Mouse (Mus musculus) hindbrain, embryonic 12.5 days (tissue): ENCODE data around the gene Dct. TPM values are rescaled to one million over a fixed set of nuclear protein-coding genes. Genes with fewer than 3 reads are reported as not detected.
A peak's percentile ranks its signal among the peaks of the same experiment; 100 is the strongest.

Source experiments
- ATAC-seq: fragments of 200-750 bp; cut with Nextera tagmentation; 2 replicates; pipeline ENCODE4 v1.8.0; 2017; ENCODE audit warnings: moderate TSS enrichment; ENCODE audit not compliant: low FRiP score
- H3K27ac ChIP-seq: fragments of 300-500 bp; sonication (generic); 2 replicates; pipeline ENCODE4 v1.5.1; 2016; ENCODE audit warnings: mild to moderate bottlenecking
- H3K27me3 ChIP-seq: fragments of 300-500 bp; sonication (generic); 2 replicates; pipeline ENCODE4 v1.6.1; 2016; ENCODE audit warnings: mild to moderate bottlenecking
- H3K36me3 ChIP-seq: fragments of 300-500 bp; sonication (generic); 2 replicates; pipeline ENCODE4 v1.6.1; 2016; ENCODE audit warnings: mild to moderate bottlenecking
- H3K4me1 ChIP-seq: fragments of 300-500 bp; sonication (generic); 2 replicates; pipeline ENCODE4 v1.6.1; 2016
- H3K4me2 ChIP-seq: fragments of 300-500 bp; sonication (generic); replicated peaks from 2 replicates; pipeline ENCODE4 v1.6.1; 2016; ENCODE audit warnings: mild to moderate bottlenecking
- H3K4me3 ChIP-seq: fragments of 300-500 bp; sonication (generic); 2 replicates; pipeline ENCODE4 v1.5.1; 2016; ENCODE audit warnings: mild to moderate bottlenecking
- H3K9ac ChIP-seq: fragments of 300-500 bp; sonication (generic); 2 replicates; pipeline ENCODE4 v1.6.1; 2016; ENCODE audit warnings: mild to moderate bottlenecking, moderate library complexity
- H3K9me3 ChIP-seq: fragments of 300-500 bp; sonication (generic); replicated peaks from 2 replicates; pipeline ENCODE4 v1.6.1; 2016; ENCODE audit warnings: mild to moderate bottlenecking
- WGBS: fragments of 180-500 bp; shearing (Covaris S2); methylation state at CpG from one replicate; pipeline ENCODE4 v1.1.7; 2016; 5-methylcytosine and 5-hydroxymethylcytosine counted together
- polyA plus RNA-seq: library from polyadenylated mRNA; unstranded; fragments of >200 nt; fragmentation: Nextera tagmentation; extraction: Ambion mirVana; gene quantifications from 2 replicates; pipeline ENCODE4 v1.2.1, GENCODE M21; 2016

The Dct gene
- polyA plus RNA-seq, 1 experiment from 2014 or later, result 6.0 TPM

- Histone ChIP-seq H3K27me3 (peaks cover 5% of the 10 kb centered on the region; the same call in 1 of the 2 replicates), H3K9ac (no peak overlapping the region), H3K4me1 (no peaks in the 10 kb centered on the region), H3K36me3 (no peaks in the 10 kb centered on the region), H3K9me3 (no peaks in the 10 kb centered on the region), H3K27ac (no peak overlapping the region), H3K4me3 (no peak overlapping the region), H3K4me2 (no peak overlapping the region)
- WGBS, result 79% methylated on average over 7 of the region's 7 CpGs
- no peak for ATAC-seq
Observed at GRCm38 (mm10) chr14:118061766-118062432, 9.9 kb upstream of the Dct start.

- no peak for ATAC-seq
- Histone ChIP-seq H3K4me3 (no peak overlapping the region), H3K36me3 (no peaks in the 10 kb centered on the region), H3K27me3 (peaks cover 19% of the 10 kb centered on the region), H3K4me1 (no peaks in the 10 kb centered on the region), H3K27ac (no peak overlapping the region), H3K4me2 (no peak overlapping the region), H3K9me3 (no peaks in the 10 kb centered on the region), H3K9ac (no peak overlapping the region)
- 91% methylated on average over 4 of the region's 4 CpGs for WGBS
Observed at GRCm38 (mm10) chr14:118058581-118058886, 6.5 kb upstream of the Dct start.

- Histone ChIP-seq H3K4me2 (no peak overlapping the region), H3K9ac (no peak overlapping the region), H3K9me3 (no peaks in the 10 kb centered on the region), H3K27ac (no peak overlapping the region), H3K4me1 (no peaks in the 10 kb centered on the region), H3K27me3 (peaks cover 24% of the 10 kb centered on the region), H3K4me3 (no peak overlapping the region), H3K36me3 (no peaks in the 10 kb centered on the region)
- 89% methylated on average over 25 of the region's 25 CpGs for WGBS
- no peak for ATAC-seq
Observed at GRCm38 (mm10) chr14:118057696-118058580, 5.9 kb upstream of the Dct start.

- H3K27ac ChIP-seq, result no peak overlapping the region
- H3K4me1 ChIP-seq, result peaks cover 13% of the 10 kb centered on the region
- no peaks in the 10 kb centered on the region for H3K36me3 ChIP-seq
- WGBS, result 67% methylated on average over 11 of the region's 11 CpGs
- no peak overlapping the region for H3K9ac ChIP-seq
- ATAC-seq, result peak; percentile 47; the same call in 1 of the 2 replicates
- no peak overlapping the region for H3K4me2 ChIP-seq
- H3K9me3 ChIP-seq, result no peaks in the 10 kb centered on the region
- peaks cover 46% of the 10 kb centered on the region for H3K27me3 ChIP-seq
- no peak overlapping the region for H3K4me3 ChIP-seq
Observed at GRCm38 (mm10) chr14:118052770-118053169, 726 bp upstream of the Dct start.

GRCm38 (mm10) chr14:118051396-118051795 lies 648 bp downstream of the Dct start:
- ATAC-seq, result no peak; the same call in 1 of the 2 replicates
- Histone ChIP-seq H3K4me3 (no peak overlapping the region), H3K27me3 (peaks cover 41% of the 10 kb centered on the region), H3K4me2 (no peak overlapping the region), H3K27ac (no peak overlapping the region), H3K36me3 (no peaks in the 10 kb centered on the region), H3K9ac (no peak overlapping the region), H3K4me1 (peaks cover 13% of the 10 kb centered on the region), H3K9me3 (no peaks in the 10 kb centered on the region)
- 86% methylated on average over 11 of the region's 11 CpGs for WGBS

GRCm38 (mm10) chr14:118050990-118051389 lies 1.1 kb downstream of the Dct start:
- no peak for ATAC-seq

GRCm38 (mm10) chr14:118050431-118050830 lies 1.6 kb downstream of the Dct start:
- H3K9me3 ChIP-seq, result no peaks in the 10 kb centered on the region
- WGBS, result 64% methylated on average over 10 of the region's 10 CpGs
- H3K36me3 ChIP-seq, result no peaks in the 10 kb centered on the region
- H3K9ac ChIP-seq, result no peak overlapping the region
- peaks cover 13% of the 10 kb centered on the region for H3K4me1 ChIP-seq
- H3K27ac ChIP-seq, result no peak overlapping the region
- no peak overlapping the region for H3K4me2 ChIP-seq
- H3K4me3 ChIP-seq, result no peak overlapping the region
- no peak for ATAC-seq
- H3K27me3 ChIP-seq, result peaks cover 42% of the 10 kb centered on the region

More at GRCm38 (mm10) chr14:118050990-118051389, 1.1 kb downstream of the Dct start:
- Histone ChIP-seq H3K27me3 (peaks cover 39% of the 10 kb centered on the region), H3K4me1 (peaks cover 13% of the 10 kb centered on the region), H3K36me3 (no peaks in the 10 kb centered on the region), H3K27ac (no peak overlapping the region), H3K4me3 (no peak overlapping the region), H3K9me3 (no peaks in the 10 kb centered on the region), H3K9ac (no peak overlapping the region), H3K4me2 (no peak overlapping the region)
- 92% methylated on average over 12 of the region's 12 CpGs for WGBS

- Histone ChIP-seq H3K4me2 (no peak overlapping the region), H3K27ac (no peak overlapping the region), H3K9ac (no peak overlapping the region), H3K36me3 (no peaks in the 10 kb centered on the region), H3K4me1 (peaks cover 13% of the 10 kb centered on the region), H3K4me3 (no peak overlapping the region), H3K27me3 (peaks cover 43% of the 10 kb centered on the region), H3K9me3 (no peaks in the 10 kb centered on the region)
- 58% methylated on average over 12 of the region's 12 CpGs for WGBS
- no peak for ATAC-seq
Observed at GRCm38 (mm10) chr14:118049648-118050238, 2.3 kb downstream of the Dct start.

GRCm38 (mm10) chr14:118042963-118043362 lies 9.1 kb downstream of the Dct start:
- no peak for ATAC-seq
- H3K27ac ChIP-seq, result no peak overlapping the region
- WGBS, result 81% methylated on average over 17 of the region's 17 CpGs
- H3K4me1 ChIP-seq, result no peaks in the 10 kb centered on the region
- no peaks in the 10 kb centered on the region for H3K36me3 ChIP-seq
- no peaks in the 10 kb centered on the region for H3K9me3 ChIP-seq
- H3K27me3 ChIP-seq, result peaks cover 11% of the 10 kb centered on the region
- no peak overlapping the region for H3K4me3 ChIP-seq
- H3K9ac ChIP-seq, result no peak overlapping the region
- H3K4me2 ChIP-seq, result peak overlapping the region; percentile 13; the same call in 1 of the 2 replicates

GRCm38 (mm10) chr14:118042066-118042762 lies 9.8 kb downstream of the Dct start:
- ATAC-seq, result no peak
- Histone ChIP-seq H3K4me3 (no peak overlapping the region), H3K36me3 (no peaks in the 10 kb centered on the region), H3K9ac (no peak overlapping the region), H3K9me3 (no peaks in the 10 kb centered on the region), H3K4me2 (no peak overlapping the region), H3K27me3 (peaks cover 11% of the 10 kb centered on the region; the same call in 1 of the 2 replicates), H3K27ac (no peak overlapping the region), H3K4me1 (no peaks in the 10 kb centered on the region)
- 62% methylated on average over 18 of the region's 18 CpGs for WGBS

- peaks cover 11% of the 10 kb centered on the region; the same call in 1 of the 2 replicates for H3K27me3 ChIP-seq
- no peak overlapping the region for H3K9ac ChIP-seq
- H3K27ac ChIP-seq, result no peak overlapping the region
- no peaks in the 10 kb centered on the region for H3K9me3 ChIP-seq
- WGBS, result 73% methylated on average over 7 of the region's 7 CpGs
- no peak for ATAC-seq
- H3K36me3 ChIP-seq, result no peaks in the 10 kb centered on the region
- no peaks in the 10 kb centered on the region for H3K4me1 ChIP-seq
- no peak overlapping the region for H3K4me2 ChIP-seq
- H3K4me3 ChIP-seq, result no peak overlapping the region
Observed at GRCm38 (mm10) chr14:118040550-118041250, 11.3 kb downstream of the Dct start.
